In genomic region chr17:24150824-24151223, GRCm38 (mm10) we compare ENCODE assay signal across 8 mouse cellular contexts. TPM values are rescaled to one million over a fixed set of nuclear protein-coding genes. Genes with fewer than 3 reads are reported as not detected.
A peak's percentile ranks its signal among the peaks of the same experiment; 100 is the strongest.
DNase-seq lines count a peak whose midpoint lies in the region; ATAC-seq and TF ChIP-seq lines count a peak whose summit lies in the region.

Gene Pdpk1 (minus strand): TSS chr17:24150924.

- H3K27ac ChIP-seq in neural tube, embryonic 11.5 days (ENCODE audit: low read depth, low read length): no peak within 1 kb of the TSS
- H3K27ac ChIP-seq in limb, embryonic 13.5 days: no peak within 1 kb of the TSS
- H3K27ac ChIP-seq in small intestine, adult 2 months (ENCODE audit: insufficient read depth, low read depth, low read length): no peak within 1 kb of the TSS

- TF ChIP-seq POLR2A in small intestine, adult 2 months (IDR thresholded peaks at IDR 0.05; ENCODE audit: low read depth, low read length): no peak

- peak within 1 kb of the TSS; percentile 14; the same call in 1 of the 2 replicates for H3K4me3 ChIP-seq in neural tube, embryonic 11.5 days (ENCODE audit: low read depth, low read length)
- peak within 1 kb of the TSS; percentile 47 for H3K4me3 ChIP-seq in limb, embryonic 13.5 days
- H3K4me3 ChIP-seq in small intestine, adult 2 months (ENCODE audit: low read depth, low read length): peak within 1 kb of the TSS; percentile 52; the same call in 1 of the 2 replicates

- no peak for DNase-seq in neural tube, embryonic 11.5 days (ENCODE audit: low spot score)
- no peak for DNase-seq in neural tube, embryonic 10.5 days (ENCODE audit: extremely low spot score, low spot score)
- no peak for DNase-seq in heart, postnatal 14 days
- no peak for DNase-seq in thymus, postnatal 4 days
- DNase-seq in testis, postnatal 14 days (ENCODE audit: low spot score): no peak

- no peak for TF ChIP-seq CTCF in small intestine, adult 2 months (IDR thresholded peaks at IDR 0.05; ENCODE audit: extremely low read depth, insufficient read length, insufficient replicate concordance, low read depth, low read length)

- peak within 1 kb of the TSS; percentile 43 for H3K9ac ChIP-seq in neural tube, embryonic 11.5 days (ENCODE audit: low read length)
- H3K9ac ChIP-seq in limb, embryonic 13.5 days: 0 out of 2 replicates have a peak within 1 kb of the TSS, but pooled peaks have one; percentile 62

- no peaks in the 10 kb centered on the region for H3K27me3 ChIP-seq in neural tube, embryonic 11.5 days (ENCODE audit: control insufficient read depth, insufficient read depth, low read length)
- H3K27me3 ChIP-seq in limb, embryonic 13.5 days: no peaks in the 10 kb centered on the region
- H3K27me3 ChIP-seq in small intestine, adult 2 months (ENCODE audit: control insufficient read depth, insufficient read depth, low read length): no peaks in the 10 kb centered on the region

- peak within 1 kb of the TSS; percentile 53 for H3K4me2 ChIP-seq in neural tube, embryonic 11.5 days (ENCODE audit: low read depth)
- peak within 1 kb of the TSS; percentile 71 for H3K4me2 ChIP-seq in limb, embryonic 13.5 days (replicated peaks)

- no peaks in the 10 kb centered on the region for H3K36me3 ChIP-seq in neural tube, embryonic 11.5 days (ENCODE audit: control insufficient read depth, insufficient read depth, low read length)
- peaks cover 2% of the 10 kb centered on the region; the same call in 1 of the 2 replicates for H3K36me3 ChIP-seq in limb, embryonic 13.5 days
- H3K36me3 ChIP-seq in small intestine, adult 2 months (ENCODE audit: control insufficient read depth, insufficient read depth, low read length): peaks cover 4% of the 10 kb centered on the region

- H3K9me3 ChIP-seq in neural tube, embryonic 11.5 days (ENCODE audit: control insufficient read depth, low read length): no peaks in the 10 kb centered on the region
- H3K9me3 ChIP-seq in limb, embryonic 13.5 days: no peaks in the 10 kb centered on the region

- ATAC-seq in neural tube, embryonic 11.5 days (ENCODE audit: insufficient read depth, low FRiP score, low TSS enrichment): no peak
- ATAC-seq in erythroblast, adult 5-6 weeks (replicated peaks; ENCODE audit: low FRiP score, poor library complexity, severe bottlenecking): no peak
- no peak for ATAC-seq in limb, embryonic 13.5 days (ENCODE audit: low FRiP score, low read depth)

- intact Hi-C loops in heart, postnatal 14 days (cut with DNase I): no loop called here

- H3K4me1 ChIP-seq in neural tube, embryonic 11.5 days (ENCODE audit: control insufficient read depth, insufficient read depth, low read length): no peaks in the 10 kb centered on the region
- peaks cover 12% of the 10 kb centered on the region for H3K4me1 ChIP-seq in limb, embryonic 13.5 days
- H3K4me1 ChIP-seq in small intestine, adult 2 months (ENCODE audit: control insufficient read depth, insufficient read depth, insufficient read length, low read length): peaks cover 12% of the 10 kb centered on the region; the same call in 1 of the 2 replicates

- 88% methylated on average over 2 of the region's 2 CpGs for WGBS in neural tube, embryonic 11.5 days
- 77% methylated on average over 2 of the region's 2 CpGs for WGBS in limb, embryonic 13.5 days
- 90% methylated on average over 2 of the region's 2 CpGs for WGBS in small intestine, adult 2 months

RNA-seq across cellular contexts. Expression of gene Pdpk1, which starts in this region (rescaled TPM):
- 44.6 and 44.9 TPM in 2 replicates for polyA plus RNA-seq in neural tube, embryonic 11.5 days (2014; fragmentation: Nextera tagmentation; extraction: Ambion mirVana)
- total RNA-seq in erythroblast, adult 5-6 weeks (2015; ENCODE audit: low replicate concordance): 24.0 and 25.7 TPM in 2 replicates
- total RNA-seq in erythroblast, adult 5-6 weeks (2017; ENCODE audit: low replicate concordance): 24.8 and 30.8 TPM in 2 replicates
- 10 to 100 TPM; 46.2 to 47.8 TPM for total RNA-seq in heart, postnatal 14 days (2021)
- 37.9 and 38.2 TPM in 2 replicates for polyA plus RNA-seq in limb, embryonic 13.5 days (2015; fragmentation: Nextera tagmentation; extraction: Ambion mirVana)
- 10.8 and 12.7 TPM in 2 replicates for polyA plus RNA-seq in small intestine, adult 2 months (2012; rRNA removed)
